Mouse (Mus musculus): ENCODE measurements at regions not wholly inside any gene's neighbourhood (a gene's known extent, or its start where the extent isn't known, plus 50 kb on each side); places are given as distances from the start of the nearest gene placed in this dataset.
A peak's percentile ranks its signal among the peaks of the same experiment; 100 is the strongest.

- no peaks in the 10 kb centered on the region for H3K27me3 ChIP-seq (replicated peaks; ENCODE audit: control insufficient read depth, insufficient read depth, low read length)
- 77% methylated on average over 6 of the region's 6 CpGs for WGBS
- no peaks in the 10 kb centered on the region for H3K4me1 ChIP-seq (ENCODE audit: control insufficient read depth, insufficient read depth, low read length)
- no peak overlapping the region for H3K9ac ChIP-seq (ENCODE audit: low read depth, low read length)
- H3K36me3 ChIP-seq (ENCODE audit: control insufficient read depth, insufficient read depth, low read length) = no peaks in the 10 kb centered on the region
- H3K4me2 ChIP-seq (ENCODE audit: low read depth, low read length) = no peak overlapping the region
- no peak overlapping the region for H3K27ac ChIP-seq (replicated peaks; ENCODE audit: low read depth, low read length)
- H3K9me3 ChIP-seq (ENCODE audit: control insufficient read depth, low read length) = no peaks in the 10 kb centered on the region
- H3K4me3 ChIP-seq (ENCODE audit: low read depth, low read length) = no peak overlapping the region
- DNase-seq (ENCODE audit: low spot score) (no peak), ATAC-seq (ENCODE audit: low read depth) (no peak)
These were observed 105.9 kb upstream of the Tmco5 start for GRCm38 (mm10) chr2:116772569-116772968.

DNA sequence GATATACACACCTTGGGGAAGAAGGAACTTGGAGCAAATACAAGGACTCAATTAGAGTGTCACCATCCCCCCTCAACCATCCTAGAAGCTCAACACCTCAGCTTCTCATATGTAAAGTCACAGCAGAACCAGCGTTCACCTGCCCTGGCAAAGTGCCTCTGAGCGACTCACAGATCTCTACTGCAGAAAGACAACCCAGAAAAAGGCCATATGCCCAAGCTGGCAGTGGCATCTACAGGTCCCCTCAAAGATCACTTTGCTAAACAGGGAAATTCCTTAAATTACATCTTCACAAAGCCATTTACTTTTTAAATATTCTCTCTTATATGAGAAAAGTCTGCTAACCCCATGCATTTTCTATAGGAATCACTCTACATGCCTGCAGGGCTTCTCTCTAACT, 78.3 kb upstream of the Tmco5 start:
- no peaks in the 10 kb centered on the region for H3K4me1 ChIP-seq (ENCODE audit: control insufficient read depth, insufficient read depth, low read length)
- DNase-seq (ENCODE audit: low spot score) (no peak), ATAC-seq (ENCODE audit: low read depth) (no peak)
- no peaks in the 10 kb centered on the region for H3K36me3 ChIP-seq (ENCODE audit: control insufficient read depth, insufficient read depth, low read length)
- H3K9ac ChIP-seq (ENCODE audit: low read depth, low read length) = no peak overlapping the region
- H3K4me3 ChIP-seq (ENCODE audit: low read depth, low read length) = no peak overlapping the region
- no peak overlapping the region for H3K4me2 ChIP-seq (ENCODE audit: low read depth, low read length)
- WGBS = 77% methylated on average over 2 of the region's 2 CpGs
- no peak overlapping the region for H3K27ac ChIP-seq (replicated peaks; ENCODE audit: low read depth, low read length)
- H3K9me3 ChIP-seq (ENCODE audit: control insufficient read depth, low read length) = no peaks in the 10 kb centered on the region
- H3K27me3 ChIP-seq (replicated peaks; ENCODE audit: control insufficient read depth, insufficient read depth, low read length) = no peaks in the 10 kb centered on the region

GRCm38 (mm10) chr2:116801578-116801977, 76.9 kb upstream of the Tmco5 start:
- no peak for DNase-seq (ENCODE audit: low spot score)
- 82% methylated on average over 7 of the region's 7 CpGs for WGBS

GRCm38 (mm10) chr2:116807207-116807606, 71.3 kb upstream of the Tmco5 start:
- Histone ChIP-seq H3K9me3 (ENCODE audit: control insufficient read depth, low read length) (no peaks in the 10 kb centered on the region), H3K4me1 (ENCODE audit: control insufficient read depth, insufficient read depth, low read length) (no peaks in the 10 kb centered on the region), H3K27ac (replicated peaks; ENCODE audit: low read depth, low read length) (no peak overlapping the region), H3K27me3 (replicated peaks; ENCODE audit: control insufficient read depth, insufficient read depth, low read length) (no peaks in the 10 kb centered on the region), H3K36me3 (ENCODE audit: control insufficient read depth, insufficient read depth, low read length) (no peaks in the 10 kb centered on the region), H3K4me3 (ENCODE audit: low read depth, low read length) (no peak overlapping the region), H3K4me2 (ENCODE audit: low read depth, low read length) (no peak overlapping the region), H3K9ac (ENCODE audit: low read depth, low read length) (no peak overlapping the region)
- 79% methylated on average over 3 of the region's 3 CpGs for WGBS
- ATAC-seq (ENCODE audit: low read depth) = no peak
- DNase-seq (ENCODE audit: low spot score) = no peak

More at GRCm38 (mm10) chr2:116801578-116801977, 76.9 kb upstream of the Tmco5 start:
- no peak overlapping the region for H3K9ac ChIP-seq (ENCODE audit: low read depth, low read length)
- H3K27ac ChIP-seq (replicated peaks; ENCODE audit: low read depth, low read length) = no peak overlapping the region
- no peak for ATAC-seq (ENCODE audit: low read depth)
- no peaks in the 10 kb centered on the region for H3K36me3 ChIP-seq (ENCODE audit: control insufficient read depth, insufficient read depth, low read length)
- H3K4me3 ChIP-seq (ENCODE audit: low read depth, low read length) = no peak overlapping the region
- no peaks in the 10 kb centered on the region for H3K9me3 ChIP-seq (ENCODE audit: control insufficient read depth, low read length)
- H3K27me3 ChIP-seq (replicated peaks; ENCODE audit: control insufficient read depth, insufficient read depth, low read length) = no peaks in the 10 kb centered on the region
- no peak overlapping the region for H3K4me2 ChIP-seq (ENCODE audit: low read depth, low read length)
- no peaks in the 10 kb centered on the region for H3K4me1 ChIP-seq (ENCODE audit: control insufficient read depth, insufficient read depth, low read length)

- no peak overlapping the region for H3K27ac ChIP-seq (replicated peaks; ENCODE audit: low read depth, low read length)
- 76% methylated on average over 7 of the region's 7 CpGs for WGBS
- H3K4me1 ChIP-seq (ENCODE audit: control insufficient read depth, insufficient read depth, low read length) = no peaks in the 10 kb centered on the region
- H3K9me3 ChIP-seq (ENCODE audit: control insufficient read depth, low read length) = no peaks in the 10 kb centered on the region
- DNase-seq (ENCODE audit: low spot score) (no peak), ATAC-seq (ENCODE audit: low read depth) (no peak)
- no peaks in the 10 kb centered on the region for H3K27me3 ChIP-seq (replicated peaks; ENCODE audit: control insufficient read depth, insufficient read depth, low read length)
- H3K4me3 ChIP-seq (ENCODE audit: low read depth, low read length) = no peak overlapping the region
- no peak overlapping the region for H3K9ac ChIP-seq (ENCODE audit: low read depth, low read length)
- H3K4me2 ChIP-seq (ENCODE audit: low read depth, low read length) = no peak overlapping the region
- H3K36me3 ChIP-seq (ENCODE audit: control insufficient read depth, insufficient read depth, low read length) = no peaks in the 10 kb centered on the region
These were observed 70.9 kb upstream of the Tmco5 start for GRCm38 (mm10) chr2:116807636-116808035.

GRCm38 (mm10) chr2:116808113-116808512, 70.4 kb upstream of the Tmco5 start:
- Histone ChIP-seq H3K4me3 (ENCODE audit: low read depth, low read length) (no peak overlapping the region), H3K27ac (replicated peaks; ENCODE audit: low read depth, low read length) (no peak overlapping the region), H3K4me2 (ENCODE audit: low read depth, low read length) (no peak overlapping the region), H3K27me3 (replicated peaks; ENCODE audit: control insufficient read depth, insufficient read depth, low read length) (no peaks in the 10 kb centered on the region), H3K9me3 (ENCODE audit: control insufficient read depth, low read length) (no peaks in the 10 kb centered on the region), H3K36me3 (ENCODE audit: control insufficient read depth, insufficient read depth, low read length) (no peaks in the 10 kb centered on the region), H3K9ac (ENCODE audit: low read depth, low read length) (no peak overlapping the region), H3K4me1 (ENCODE audit: control insufficient read depth, insufficient read depth, low read length) (no peaks in the 10 kb centered on the region; the same call in 1 of the 2 replicates)
- DNase-seq (ENCODE audit: low spot score) (no peak), ATAC-seq (ENCODE audit: low read depth) (no peak)
- 82% methylated on average over 6 of the region's 6 CpGs for WGBS

DNA sequence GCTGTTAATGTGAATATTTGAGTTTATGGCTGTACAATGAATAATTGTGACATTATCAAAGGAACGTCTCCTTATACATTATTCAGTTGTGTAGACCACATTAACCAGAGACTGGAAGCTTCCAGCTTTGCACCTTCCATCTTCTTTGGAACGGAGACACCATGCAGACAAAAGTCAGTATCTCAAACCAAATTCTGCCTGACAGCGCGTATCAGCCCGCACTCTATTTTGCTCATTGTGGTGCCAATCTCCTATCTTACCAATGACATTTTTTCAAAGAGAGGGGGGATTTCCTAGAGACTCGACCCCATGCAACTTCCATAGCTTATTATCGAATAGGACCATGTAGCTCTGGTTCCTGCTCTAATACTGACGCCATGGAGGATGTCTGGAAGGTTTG, 69.9 kb upstream of the Tmco5 start:
- Histone ChIP-seq H3K4me2 (ENCODE audit: low read depth, low read length) (no peak overlapping the region), H3K27ac (replicated peaks; ENCODE audit: low read depth, low read length) (no peak overlapping the region), H3K9ac (ENCODE audit: low read depth, low read length) (no peak overlapping the region), H3K27me3 (replicated peaks; ENCODE audit: control insufficient read depth, insufficient read depth, low read length) (no peaks in the 10 kb centered on the region), H3K36me3 (ENCODE audit: control insufficient read depth, insufficient read depth, low read length) (no peaks in the 10 kb centered on the region), H3K4me1 (ENCODE audit: control insufficient read depth, insufficient read depth, low read length) (peaks cover 1% of the 10 kb centered on the region; the same call in 1 of the 2 replicates), H3K4me3 (ENCODE audit: low read depth, low read length) (no peak overlapping the region), H3K9me3 (ENCODE audit: control insufficient read depth, low read length) (no peaks in the 10 kb centered on the region)
- DNase-seq (ENCODE audit: low spot score) (no peak), ATAC-seq (ENCODE audit: low read depth) (no peak)
- WGBS = 89% methylated on average over 8 of the region's 8 CpGs

DNA sequence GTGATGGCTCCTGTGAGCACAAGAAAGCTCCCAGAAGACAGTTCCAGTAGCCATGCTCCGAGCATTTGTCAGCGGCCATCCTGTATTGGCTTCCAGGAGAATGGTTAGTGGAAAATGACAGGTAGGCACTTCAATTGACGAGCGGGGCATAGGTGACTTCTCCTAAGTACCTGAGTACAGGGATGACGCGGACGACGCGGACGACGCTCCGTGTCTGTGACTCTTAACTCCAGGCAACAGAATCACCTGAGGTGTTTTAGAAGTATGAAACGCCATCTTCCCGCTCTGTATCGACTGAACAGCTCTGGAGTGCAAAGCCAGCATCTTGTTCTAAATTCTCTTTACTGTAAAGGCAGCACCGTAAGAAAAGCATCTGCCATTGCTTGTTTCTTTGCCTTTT, 68.4 kb upstream of the Tmco5 start:
- no peaks in the 10 kb centered on the region for H3K36me3 ChIP-seq (ENCODE audit: control insufficient read depth, insufficient read depth, low read length)
- no peak for DNase-seq (ENCODE audit: low spot score)
- ATAC-seq (ENCODE audit: low read depth) = no peak
- H3K4me2 ChIP-seq (ENCODE audit: low read depth, low read length) = no peak overlapping the region
- no peak overlapping the region for H3K4me3 ChIP-seq (ENCODE audit: low read depth, low read length)
- H3K27me3 ChIP-seq (replicated peaks; ENCODE audit: control insufficient read depth, insufficient read depth, low read length) = no peaks in the 10 kb centered on the region
- H3K9me3 ChIP-seq (ENCODE audit: control insufficient read depth, low read length) = no peaks in the 10 kb centered on the region
- H3K4me1 ChIP-seq (ENCODE audit: control insufficient read depth, insufficient read depth, low read length) = peaks cover 3% of the 10 kb centered on the region; the same call in 1 of the 2 replicates
- H3K27ac ChIP-seq (replicated peaks; ENCODE audit: low read depth, low read length) = no peak overlapping the region
- 90% methylated on average over 16 of the region's 16 CpGs for WGBS
- no peak overlapping the region for H3K9ac ChIP-seq (ENCODE audit: low read depth, low read length)

- Histone ChIP-seq H3K9me3 (ENCODE audit: control insufficient read depth, low read length) (no peaks in the 10 kb centered on the region), H3K4me3 (ENCODE audit: low read depth, low read length) (no peak overlapping the region), H3K27me3 (replicated peaks; ENCODE audit: control insufficient read depth, insufficient read depth, low read length) (no peaks in the 10 kb centered on the region), H3K4me2 (ENCODE audit: low read depth, low read length) (peak overlapping the region; percentile 20; the same call in 1 of the 2 replicates), H3K36me3 (ENCODE audit: control insufficient read depth, insufficient read depth, low read length) (no peaks in the 10 kb centered on the region), H3K4me1 (ENCODE audit: control insufficient read depth, insufficient read depth, low read length) (peaks cover 3% of the 10 kb centered on the region; the same call in 1 of the 2 replicates), H3K27ac (replicated peaks; ENCODE audit: low read depth, low read length) (no peak overlapping the region), H3K9ac (ENCODE audit: low read depth, low read length) (no peak overlapping the region)
- DNase-seq (ENCODE audit: low spot score) = peak; percentile 86
- 28% methylated on average over 13 of the region's 13 CpGs for WGBS
- ATAC-seq (ENCODE audit: low read depth) = peak; percentile 87
These were observed 65.5 kb upstream of the Tmco5 start for GRCm38 (mm10) chr2:116812869-116813558.
